9 mouse cellular contexts compared by ENCODE assay signal in the genomic region with DNA sequence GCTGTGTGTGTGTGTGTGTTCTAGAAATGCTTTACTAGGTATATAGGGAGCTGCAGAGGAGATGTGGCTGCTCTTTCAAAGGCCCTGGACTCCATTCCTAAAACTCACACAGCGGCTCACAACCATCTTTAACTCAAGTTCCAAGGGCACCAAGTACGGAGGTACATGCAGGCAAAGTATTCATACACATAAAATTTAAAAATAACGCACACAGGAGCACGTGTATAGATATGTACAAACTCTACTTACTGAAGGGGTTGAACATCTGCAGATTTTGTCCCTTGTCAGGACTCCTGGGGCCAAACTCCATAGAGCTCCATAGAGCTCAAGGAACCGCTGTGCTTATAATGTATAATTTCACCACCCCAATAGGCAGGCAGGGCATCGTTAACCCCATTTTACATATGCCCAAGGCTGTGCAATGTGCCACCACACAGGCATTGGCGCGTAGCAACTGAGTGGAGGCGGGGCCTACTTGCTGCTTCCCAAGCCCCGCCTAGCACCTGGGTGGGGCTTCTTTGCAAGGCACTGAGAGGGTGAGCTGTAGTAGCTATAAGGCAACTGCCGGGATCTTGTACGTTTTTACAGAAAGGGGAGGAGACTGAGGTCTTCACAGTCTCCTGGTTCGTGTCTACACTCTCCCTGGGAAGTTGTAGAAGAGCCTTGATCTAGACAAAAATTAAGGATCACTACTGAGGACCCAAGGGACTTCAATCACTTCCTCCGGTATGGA.
DNase-seq lines count a peak whose midpoint lies in the region; ATAC-seq lines count a peak whose summit lies in the region.
"Had no signal": no experiment of that assay in that cellular context is flagged by ENCODE, and none has a peak within 500 bp of the region (broad histone marks: within the 10 kb centered on the region; RNA-seq: fewer than 3 reads in every experiment).

No protein-coding gene starts in this region.

- H3K4me1 ChIP-seq in erythroblast, embryonic 14.5 days (ENCODE audit: control insufficient read depth), result peaks cover 31% of the 10 kb centered on the region
- peaks cover 54% of the 10 kb centered on the region for H3K4me1 ChIP-seq in embryonic facial prominence, embryonic 10.5 days
- H3K4me1 ChIP-seq in limb, embryonic 13.5 days, result peaks cover 64% of the 10 kb centered on the region

- DNase-seq in A20 (ENCODE audit: low read depth, low spot score), result peak; percentile 86
- peak; percentile 72 for DNase-seq in embryonic facial prominence, embryonic 10.5 days (ENCODE audit: low spot score)
- peak; percentile 23 for DNase-seq in naive thymus-derived CD4-positive, alpha-beta T cell, adult 2 months (ENCODE audit: low read depth)
- DNase-seq in cerebellum, postnatal 36 days, result no peak
- DNase-seq in right cerebral cortex, adult 2 months (ENCODE audit: low spot score in 2 of 2), result no peak

- H3K9me3 ChIP-seq in erythroblast, embryonic 14.5 days (ENCODE audit: control insufficient read depth, low read length), result no peaks in the 10 kb centered on the region
- H3K9me3 ChIP-seq in embryonic facial prominence, embryonic 10.5 days, result no peaks in the 10 kb centered on the region
- no peaks in the 10 kb centered on the region for H3K9me3 ChIP-seq in limb, embryonic 13.5 days

- 21% methylated on average over 14 of the region's 14 CpGs for WGBS in embryonic facial prominence, embryonic 10.5 days
- WGBS in limb, embryonic 13.5 days, result 30% methylated on average over 14 of the region's 14 CpGs

- ATAC-seq in erythroblast, adult 5-6 weeks (replicated peaks; ENCODE audit: low FRiP score, poor library complexity, severe bottlenecking), result no peak; the same call in 1 of the 2 replicates
- ATAC-seq in limb, embryonic 13.5 days (ENCODE audit: low FRiP score, low read depth), result no peak

- peak overlapping the region; percentile 89 for H3K27ac ChIP-seq in embryonic facial prominence, embryonic 10.5 days (replicated peaks)
- peak overlapping the region; percentile 92; the same call in 1 of the 2 replicates for H3K27ac ChIP-seq in limb, embryonic 13.5 days

- peak overlapping the region; percentile 56; the same call in 1 of the 2 replicates for H3K4me2 ChIP-seq in limb, embryonic 13.5 days (replicated peaks)

- no peaks in the 10 kb centered on the region for H3K36me3 ChIP-seq in erythroblast, embryonic 14.5 days (ENCODE audit: control insufficient read depth)
- H3K36me3 ChIP-seq in embryonic facial prominence, embryonic 10.5 days (replicated peaks), result no peaks in the 10 kb centered on the region
- no peaks in the 10 kb centered on the region for H3K36me3 ChIP-seq in limb, embryonic 13.5 days

- no peaks in the 10 kb centered on the region for H3K27me3 ChIP-seq in erythroblast, embryonic 14.5 days (ENCODE audit: control insufficient read depth)
- no peaks in the 10 kb centered on the region for H3K27me3 ChIP-seq in embryonic facial prominence, embryonic 10.5 days (replicated peaks; ENCODE audit: low read depth, poor library complexity, severe bottlenecking)
- no peaks in the 10 kb centered on the region for H3K27me3 ChIP-seq in limb, embryonic 13.5 days
- H3K27me3 ChIP-seq: CH12.LX had no signal

- no peak overlapping the region for H3K9ac ChIP-seq in limb, embryonic 13.5 days

- peak overlapping the region; percentile 36 for H3K4me3 ChIP-seq in erythroblast, embryonic 14.5 days (replicated peaks)
- peak overlapping the region; percentile 40; the same call in 1 of the 2 replicates for H3K4me3 ChIP-seq in embryonic facial prominence, embryonic 10.5 days
- no peak overlapping the region for H3K4me3 ChIP-seq in limb, embryonic 13.5 days

Comparison
In these comparisons a context has a peak if more than half of its experiments do, and no peak if none do; other contexts are left out.
1. DNase-seq: peak in A20 (single experiment), embryonic facial prominence, embryonic 10.5 days (single experiment) and naive thymus-derived CD4-positive, alpha-beta T cell, adult 2 months (single experiment); none in cerebellum, postnatal 36 days (0 of 2) and right cerebral cortex, adult 2 months (0 of 2).